Mouse (Mus musculus): ENCODE measurements around the gene Stx16.
A peak's percentile ranks its signal among the peaks of the same experiment; 100 is the strongest.

Gene Stx16

DNA sequence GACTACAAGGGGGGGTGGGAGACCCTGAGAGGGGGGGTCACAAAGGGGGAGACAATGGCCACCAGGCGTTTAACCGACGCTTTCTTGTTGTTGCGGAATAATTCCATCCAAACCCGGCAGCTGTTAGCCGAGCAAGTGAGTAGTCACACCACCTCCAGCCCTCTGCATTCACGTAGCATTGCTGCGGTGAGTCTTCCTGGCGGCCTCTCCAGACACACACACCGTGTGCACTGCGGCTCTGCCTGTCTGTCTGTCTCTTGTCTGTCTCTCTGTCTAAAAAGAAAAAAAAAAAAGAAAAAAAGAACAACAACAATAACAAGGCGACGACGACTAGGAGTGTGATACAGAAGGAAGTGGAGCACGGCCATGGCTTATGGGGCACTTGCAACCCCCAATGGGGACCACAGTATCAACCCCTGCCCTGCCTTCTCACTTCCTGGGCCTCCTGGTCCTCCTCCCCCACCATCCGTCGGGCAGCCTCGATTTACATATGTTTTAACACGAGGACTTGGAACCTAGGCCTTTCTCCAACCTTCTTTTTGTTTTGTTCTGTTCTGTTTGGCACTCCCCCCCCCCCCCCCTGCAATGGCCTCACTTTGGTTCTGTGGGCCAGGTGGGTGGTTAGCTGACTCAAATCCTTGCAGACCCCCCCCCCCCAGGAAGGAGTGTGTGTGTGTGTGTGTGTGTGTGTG is 1.0 kb downstream of the Stx16 start:
- DNase-seq = peak; percentile 5

DNA sequence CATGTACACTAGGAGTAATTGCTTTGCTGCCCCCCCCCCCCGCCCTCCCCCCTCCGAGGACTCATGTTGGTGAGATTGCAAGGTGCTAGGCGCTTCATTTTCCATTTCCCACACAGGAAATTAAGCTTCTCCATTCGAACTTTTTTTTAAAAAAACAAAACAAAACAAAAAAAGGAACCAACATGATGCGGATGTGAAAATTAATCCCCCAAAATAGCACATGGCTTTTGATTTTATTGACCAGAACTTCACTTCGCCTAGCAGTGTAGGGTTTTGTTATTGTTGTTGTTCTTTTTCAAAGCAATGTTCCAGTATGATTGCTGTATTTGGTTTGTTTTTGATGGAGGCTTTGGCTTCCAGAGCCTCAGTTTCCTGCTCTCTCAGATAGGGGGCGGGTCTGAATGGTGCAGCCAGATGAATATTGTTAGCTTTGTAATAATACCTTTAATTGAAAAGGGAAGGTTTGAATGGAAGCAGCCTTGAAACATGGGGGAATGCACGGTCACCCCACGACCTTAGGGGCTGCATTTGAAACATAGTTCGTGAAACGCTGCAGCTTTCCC is 1.7 kb downstream of the Stx16 start:
- DNase-seq = no peak

DNA sequence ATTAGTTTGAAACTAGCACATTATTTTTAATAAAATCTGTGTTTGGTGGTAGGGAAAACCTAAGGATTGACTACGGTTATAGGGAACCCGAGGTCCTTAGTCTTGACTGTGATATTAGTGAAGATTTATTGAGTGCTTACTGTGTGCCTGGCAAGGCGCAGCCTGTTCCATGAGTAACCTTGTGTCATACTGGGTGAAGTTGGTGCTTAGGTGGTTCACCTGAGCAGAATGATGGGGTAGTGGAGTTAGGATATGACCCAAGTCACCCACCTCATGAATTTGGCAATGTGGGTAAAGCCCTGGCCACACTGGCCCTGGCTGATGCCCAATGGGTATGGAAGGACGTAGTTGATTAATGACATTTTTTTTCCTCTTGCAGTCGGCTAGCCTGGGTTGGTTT is 5.7 kb downstream of the Stx16 start:
- no peak for DNase-seq

DNA sequence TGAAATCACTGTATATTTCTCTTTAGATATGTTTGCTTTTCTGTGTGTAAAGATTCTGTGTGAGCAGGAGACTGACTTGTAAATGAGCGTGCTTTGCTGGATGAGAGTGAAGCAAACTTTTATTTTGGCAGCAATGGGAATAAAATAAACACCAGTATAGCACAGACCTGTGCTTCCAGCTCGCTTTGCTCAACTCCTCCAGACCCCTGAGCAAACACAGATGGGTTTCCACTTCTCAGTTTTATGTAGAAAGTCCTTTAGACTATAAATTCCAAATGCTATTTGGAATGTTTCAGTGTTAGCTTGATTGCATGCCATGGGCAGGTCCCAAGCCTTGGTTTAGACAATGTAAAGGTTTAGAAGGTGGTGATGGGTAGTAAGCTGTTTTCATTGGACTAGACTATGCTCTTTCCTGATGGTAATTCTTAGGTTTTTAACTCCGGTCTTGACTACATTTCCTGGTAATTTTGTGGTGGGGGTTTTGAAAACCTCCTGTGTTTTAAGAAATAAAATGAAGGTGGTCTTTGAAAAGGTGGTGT is 6.3 kb downstream of the Stx16 start:
- no peak for DNase-seq

DNA sequence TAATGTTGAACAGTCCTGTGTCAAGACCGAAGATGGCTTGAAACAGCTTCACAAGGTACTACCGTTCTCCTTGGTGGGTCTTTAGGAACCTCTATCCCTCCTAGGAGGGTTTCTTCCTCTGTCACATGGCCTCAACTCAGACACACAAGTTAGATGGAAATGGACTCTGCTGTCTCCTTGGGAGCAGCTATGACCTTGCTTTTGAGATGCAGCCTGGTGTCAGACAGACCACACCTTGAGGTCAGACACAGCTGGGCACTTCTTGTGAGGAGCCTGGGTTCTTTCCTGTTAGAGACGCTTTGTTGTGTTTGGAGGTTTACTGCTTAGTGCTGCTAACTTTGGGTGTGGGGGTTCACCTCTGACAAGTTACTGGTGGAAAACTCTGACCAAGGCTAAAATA is 19.0 kb downstream of the Stx16 start:
- DNase-seq = no peak

DNA sequence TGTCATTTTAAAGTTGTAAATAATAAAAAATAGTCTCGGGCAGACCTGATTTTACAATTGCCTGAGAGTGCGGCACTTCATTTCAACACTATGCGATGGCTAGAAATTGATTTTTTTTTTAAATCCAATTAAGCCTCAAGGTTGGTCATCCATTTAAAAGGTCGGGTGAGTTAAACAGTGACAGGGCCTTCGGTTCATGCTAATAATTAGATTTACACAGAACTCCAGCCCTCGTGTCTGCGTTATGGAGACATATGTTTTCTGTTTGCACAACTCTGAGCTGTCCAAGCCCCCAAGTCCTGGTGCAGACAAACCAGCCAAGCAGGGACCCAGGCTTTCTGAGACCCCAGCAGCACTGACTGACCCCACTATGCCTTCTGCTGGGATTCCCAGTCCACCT is 26.3 kb downstream of the Stx16 start:
- no peak for DNase-seq

DNA sequence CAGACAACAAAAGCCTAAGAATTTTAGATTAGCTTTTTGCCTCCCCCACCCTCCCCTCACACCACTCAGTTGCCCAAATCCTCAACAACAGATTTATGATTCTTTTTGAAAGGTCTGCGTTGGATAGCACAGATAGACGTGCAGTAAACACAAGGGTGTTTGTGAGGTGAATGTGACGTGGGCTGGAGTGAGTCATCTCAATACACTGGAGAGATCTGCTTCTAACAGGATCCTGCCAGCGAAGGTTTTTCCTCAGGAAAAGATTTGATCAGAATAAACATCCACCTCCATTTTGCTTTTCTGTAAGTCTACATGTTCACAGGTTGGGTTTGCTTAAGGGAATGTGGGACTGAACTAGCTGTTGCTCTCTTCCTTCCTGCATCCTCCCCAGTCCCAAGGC is 27.4 kb downstream of the Stx16 start:
- no peak for DNase-seq

DNA sequence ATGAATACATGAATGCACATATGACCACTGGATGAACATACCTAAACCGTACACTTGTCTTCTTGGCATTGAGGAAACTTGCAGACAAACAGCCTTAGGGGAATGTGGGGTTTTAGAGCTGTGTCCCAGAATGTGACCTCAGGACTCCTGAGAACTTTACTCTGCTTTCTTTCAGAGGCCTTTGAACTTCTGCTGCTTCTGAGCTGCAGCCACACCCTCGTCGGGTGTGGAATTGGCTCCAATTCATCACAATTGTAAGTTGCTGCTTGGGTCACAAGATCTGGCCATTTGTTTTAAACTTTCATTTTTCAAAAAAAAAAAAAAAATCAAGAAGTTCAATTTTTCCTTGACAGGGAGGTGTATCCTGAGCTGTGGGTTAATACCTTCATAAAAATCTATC is 31.3 kb downstream of the Stx16 start:
- no peak for DNase-seq

DNA sequence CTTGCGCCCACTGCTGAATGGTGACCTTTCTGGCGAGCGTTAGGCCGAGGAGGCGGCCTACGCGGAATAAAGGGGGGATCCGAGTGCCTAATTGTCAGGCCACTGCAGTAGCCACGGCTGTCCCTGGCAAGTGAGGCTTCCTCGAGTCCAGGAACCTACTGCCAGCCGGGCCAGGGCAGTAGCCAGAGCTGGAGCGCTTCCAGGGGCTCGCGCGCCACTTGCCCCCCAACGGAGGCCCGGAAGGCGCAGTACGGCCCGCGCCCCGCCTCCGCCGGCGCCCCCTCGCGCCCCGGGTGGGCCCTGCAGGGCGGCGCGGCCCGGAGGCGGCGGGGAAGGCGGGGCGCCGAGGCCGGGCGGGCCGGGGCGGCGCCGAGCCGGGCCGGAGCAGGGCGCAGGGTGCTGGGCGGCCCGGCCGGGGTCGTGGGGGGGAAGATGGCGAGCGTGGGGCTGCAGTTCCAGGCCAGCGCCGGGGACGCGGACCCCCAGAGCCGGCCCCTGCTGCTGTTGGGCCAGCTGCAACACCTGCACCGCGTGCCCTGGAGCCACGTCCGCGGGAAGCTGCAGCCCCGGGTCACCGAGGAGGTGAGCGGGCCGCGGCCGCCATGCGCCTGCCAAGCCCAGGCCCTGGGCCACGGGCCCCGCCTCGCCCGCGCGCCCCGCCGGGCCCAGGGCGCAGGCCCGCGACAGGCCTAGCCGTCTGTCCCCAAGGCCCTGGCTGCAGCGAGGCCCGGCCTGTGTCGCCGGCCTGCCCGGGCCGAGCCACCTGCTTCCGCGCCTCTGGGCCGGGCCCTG is 34.1 kb downstream of the Stx16 start, which contains the start of gene Npepl1:
Gene Npepl1, plus strand, starts transcription at position 359 of the 792 bp plus-strand sequence.
- DNase-seq = peak; percentile 74

DNA sequence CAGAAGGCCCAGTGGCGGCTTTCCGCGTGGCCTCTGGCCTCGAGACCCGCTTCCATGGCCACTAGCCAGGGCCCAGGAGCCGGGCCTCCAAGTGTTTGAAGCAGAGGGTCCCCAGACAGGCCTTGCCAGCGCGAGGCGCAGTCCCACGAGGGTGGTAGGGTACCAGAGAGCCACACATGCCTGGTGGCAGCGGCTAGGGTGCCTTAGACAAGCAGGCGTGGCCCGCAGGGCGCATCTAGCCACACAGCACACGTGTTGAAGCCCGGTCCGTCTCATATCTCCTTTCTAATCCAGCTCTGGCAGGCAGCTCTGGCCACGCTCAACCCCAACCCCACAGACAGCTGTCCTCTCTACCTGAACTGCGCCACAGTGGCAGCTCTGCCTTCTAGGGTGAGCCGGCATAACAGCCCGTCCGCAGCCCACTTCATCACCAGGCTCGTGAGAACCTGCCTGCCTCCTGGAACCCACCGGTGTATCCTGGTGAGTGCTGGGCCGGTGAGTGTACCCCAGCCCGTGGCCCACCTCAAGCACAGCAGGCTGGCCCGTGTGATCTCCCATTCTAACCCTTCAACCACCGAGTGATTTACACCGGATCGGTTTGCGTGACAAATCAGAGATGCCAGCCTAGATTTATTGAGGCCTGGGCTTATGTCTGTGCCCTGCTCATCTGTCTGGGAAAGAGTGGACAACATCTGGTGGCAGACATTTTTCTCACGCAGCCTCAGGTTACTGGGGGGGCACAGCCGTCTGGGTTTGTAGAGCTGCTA is 34.9 kb downstream of the Stx16 start:
- peak; percentile 34 for DNase-seq

DNA sequence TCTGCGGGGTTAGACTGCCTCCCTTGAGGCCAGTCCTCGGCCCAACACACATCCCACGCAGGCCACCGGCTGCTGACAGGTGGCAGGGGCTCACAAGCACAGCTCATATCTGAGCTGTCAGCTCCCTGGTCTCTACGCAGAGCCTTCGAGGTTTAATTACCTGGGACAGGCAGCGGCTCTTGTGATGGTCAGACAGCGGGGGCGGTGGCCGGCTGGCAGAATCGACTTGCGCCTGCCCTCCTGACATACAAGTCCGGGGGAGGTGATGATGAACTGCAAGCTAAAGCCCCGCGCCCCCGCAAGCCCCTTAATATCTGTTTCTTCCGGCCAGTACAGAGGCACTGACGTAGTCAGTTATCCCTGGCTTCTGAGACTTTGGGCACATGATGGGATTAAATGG is 36.8 kb downstream of the Stx16 start:
- no peak for DNase-seq

DNA sequence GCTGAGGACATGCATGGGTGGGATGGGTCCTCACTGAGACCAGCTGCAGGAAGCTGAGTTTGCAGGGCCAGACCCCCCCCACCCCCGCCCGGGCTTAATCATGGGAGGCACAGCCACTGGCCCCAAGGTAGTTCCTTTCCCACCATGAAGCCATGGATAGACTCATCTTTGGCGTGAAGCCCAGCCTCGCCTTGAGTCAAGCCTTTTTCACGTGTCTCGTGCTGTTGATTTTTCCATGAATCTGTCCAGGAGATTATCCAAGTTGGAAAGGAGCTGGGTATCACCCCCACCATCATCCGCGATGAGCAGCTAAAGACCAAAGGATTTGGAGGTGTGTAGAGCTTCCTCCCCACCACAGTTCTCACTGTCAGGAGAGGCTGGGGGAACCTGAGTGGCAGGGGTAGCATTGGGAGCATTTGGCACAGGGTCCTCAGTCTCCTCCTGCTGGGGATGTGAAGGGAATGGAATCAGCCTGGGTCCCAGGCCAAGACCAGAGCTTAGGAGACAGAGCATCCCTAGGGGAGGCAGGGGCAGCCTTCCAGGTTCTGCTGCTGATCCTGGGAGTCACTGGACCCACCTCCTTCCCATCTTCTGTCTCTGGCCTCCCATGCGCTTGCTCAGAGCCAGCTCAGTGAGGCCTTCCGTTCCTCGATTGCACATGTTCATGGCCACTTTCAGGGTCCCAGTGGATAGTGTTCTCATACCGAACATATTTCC is 38.2 kb downstream of the Stx16 start:
- DNase-seq = no peak

DNA sequence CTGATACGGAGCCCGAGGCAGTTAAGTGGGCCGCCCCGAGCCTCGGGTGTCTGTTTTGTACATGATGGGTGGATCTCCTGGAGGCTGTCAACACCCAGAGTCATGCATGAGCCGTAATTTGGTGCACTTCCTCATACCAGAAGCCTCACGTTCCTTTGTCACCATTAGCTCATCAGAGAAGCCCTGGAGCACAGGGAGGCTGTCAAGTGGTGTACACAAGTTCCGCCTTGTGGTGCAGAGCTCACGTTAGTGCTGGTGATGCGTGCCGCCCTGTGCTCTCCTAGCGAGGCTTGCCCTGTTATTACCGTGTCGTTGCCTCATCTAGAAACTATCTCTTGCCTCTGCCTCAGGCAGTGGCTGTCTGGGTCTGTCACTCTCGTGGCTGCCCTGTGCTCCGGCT is 40.8 kb downstream of the Stx16 start:
- no peak for DNase-seq

DNA sequence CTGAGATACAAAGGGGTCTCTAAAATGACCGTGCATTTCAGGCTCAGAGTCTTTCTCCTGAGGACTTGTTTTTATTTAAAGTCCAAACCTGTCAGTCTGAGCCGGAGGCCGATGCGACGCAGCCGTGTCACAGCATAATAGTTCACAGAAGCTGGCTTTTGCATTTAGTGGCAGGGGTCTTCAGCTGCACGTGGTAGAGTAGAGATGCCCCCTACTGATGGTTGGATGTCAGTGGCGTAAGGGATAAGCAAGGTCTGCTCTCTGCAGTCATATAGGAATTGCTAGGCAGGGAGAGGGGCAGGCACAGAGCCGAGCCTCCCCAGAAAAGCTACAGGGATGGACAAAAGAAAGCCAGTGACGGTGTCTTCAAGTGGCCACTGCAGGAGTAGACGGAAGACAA is 42.0 kb downstream of the Stx16 start:
- no peak for DNase-seq

DNA sequence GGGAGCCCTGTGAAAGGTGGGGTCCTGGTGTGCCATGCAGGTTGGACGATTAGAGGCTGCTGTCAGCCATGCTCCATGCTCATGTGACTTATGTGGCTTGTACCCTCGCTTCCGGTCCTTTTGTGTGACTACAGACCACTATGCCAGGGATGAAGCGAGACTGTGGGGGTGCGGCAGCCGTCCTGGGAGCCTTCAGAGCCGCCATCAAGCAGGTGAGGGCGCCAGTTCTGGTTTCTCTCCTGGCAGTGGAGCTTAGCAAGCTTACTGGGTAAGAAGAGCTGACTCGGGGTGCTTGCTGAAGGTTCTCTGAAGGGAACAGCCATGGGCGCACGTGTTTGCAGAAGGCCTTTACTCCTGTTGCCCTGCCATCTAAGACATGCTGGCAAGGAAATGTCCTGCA is 43.2 kb downstream of the Stx16 start:
- no peak for DNase-seq

DNA sequence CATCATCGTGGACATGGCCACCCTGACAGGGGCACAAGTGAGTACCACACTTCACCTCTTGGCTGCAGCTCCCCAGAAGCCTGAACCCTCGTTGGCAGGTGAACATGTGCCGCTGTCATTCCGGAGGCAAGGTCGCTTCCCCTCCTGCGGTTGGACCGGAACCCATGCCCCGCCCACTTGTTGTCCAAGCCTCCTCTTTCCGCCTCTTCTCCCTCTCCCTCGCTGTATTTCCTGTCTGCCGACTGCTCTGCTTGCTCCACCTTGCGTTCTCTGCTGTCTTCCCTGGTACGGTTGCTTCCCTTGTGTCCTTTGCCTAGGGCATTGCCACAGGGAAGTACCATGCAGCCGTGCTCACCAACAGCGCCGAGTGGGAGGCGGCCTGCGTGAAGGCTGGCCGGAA is 44.5 kb downstream of the Stx16 start:
- DNase-seq = no peak

DNA sequence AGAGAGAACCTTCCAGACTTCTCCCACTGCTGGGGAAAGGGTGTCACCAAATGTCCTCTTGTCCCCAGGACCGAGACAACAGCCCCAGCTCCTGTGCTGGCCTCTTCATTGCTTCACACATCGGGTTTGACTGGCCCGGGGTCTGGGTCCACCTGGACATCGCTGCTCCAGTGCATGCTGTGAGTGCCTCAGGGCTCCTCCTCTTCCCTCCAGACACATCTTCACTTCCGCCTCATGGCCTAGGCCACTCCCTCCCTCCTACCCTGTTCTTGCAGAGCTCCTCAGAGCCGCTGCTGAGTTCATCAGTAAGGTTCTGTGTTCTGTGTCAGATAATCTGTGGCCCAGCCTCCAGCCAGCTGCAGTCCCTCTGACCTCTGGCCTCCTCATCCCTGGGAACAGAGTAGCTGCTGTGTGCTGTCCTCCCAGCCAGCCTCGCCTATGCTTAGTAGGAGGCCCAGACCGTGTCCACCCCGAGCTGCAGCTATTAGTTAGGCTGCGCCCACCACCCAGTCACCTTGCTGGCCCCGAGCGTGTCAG is 45.4 kb downstream of the Stx16 start:
- DNase-seq = no peak

DNA sequence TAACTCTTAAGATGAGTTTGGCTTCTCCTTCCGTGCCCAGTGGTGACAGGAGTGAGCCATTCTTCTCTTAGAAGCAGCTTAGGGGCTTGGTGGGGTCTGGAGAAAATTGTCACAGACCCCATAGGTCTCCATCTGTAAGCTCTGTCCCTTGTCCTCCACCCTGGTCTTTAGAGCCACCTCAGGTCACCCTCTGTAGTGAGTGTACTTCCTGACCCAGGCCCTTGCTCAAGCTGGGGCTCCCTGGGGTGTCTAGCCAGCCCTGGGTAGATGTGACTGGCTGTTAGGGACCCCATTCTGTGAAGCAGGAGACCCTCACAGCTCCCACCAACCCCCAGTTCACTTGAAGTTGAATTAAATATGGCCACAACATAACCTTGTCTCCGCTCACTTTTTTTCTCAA is 46.2 kb downstream of the Stx16 start:
- no peak for DNase-seq

DNA sequence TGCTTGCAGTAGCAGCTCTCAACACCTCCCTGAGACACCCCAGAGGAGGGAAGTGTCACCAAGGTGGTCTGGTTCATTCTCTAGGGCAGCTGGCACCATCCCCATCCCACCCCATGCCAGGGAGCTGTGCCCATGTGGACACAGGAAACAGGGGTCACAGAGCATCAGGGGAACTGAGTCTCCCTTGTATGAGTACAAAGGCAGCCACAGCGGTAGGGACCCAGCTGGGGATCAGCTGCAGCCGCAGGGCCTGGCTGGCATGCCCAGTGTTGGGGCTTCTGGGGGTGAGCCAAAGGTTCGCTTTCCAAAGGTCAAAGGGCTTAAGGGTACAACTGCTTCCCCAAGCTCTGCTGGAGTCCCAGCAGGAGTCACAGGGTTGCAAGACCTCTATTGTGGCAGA is 47.6 kb downstream of the Stx16 start:
- no peak for DNase-seq

DNA sequence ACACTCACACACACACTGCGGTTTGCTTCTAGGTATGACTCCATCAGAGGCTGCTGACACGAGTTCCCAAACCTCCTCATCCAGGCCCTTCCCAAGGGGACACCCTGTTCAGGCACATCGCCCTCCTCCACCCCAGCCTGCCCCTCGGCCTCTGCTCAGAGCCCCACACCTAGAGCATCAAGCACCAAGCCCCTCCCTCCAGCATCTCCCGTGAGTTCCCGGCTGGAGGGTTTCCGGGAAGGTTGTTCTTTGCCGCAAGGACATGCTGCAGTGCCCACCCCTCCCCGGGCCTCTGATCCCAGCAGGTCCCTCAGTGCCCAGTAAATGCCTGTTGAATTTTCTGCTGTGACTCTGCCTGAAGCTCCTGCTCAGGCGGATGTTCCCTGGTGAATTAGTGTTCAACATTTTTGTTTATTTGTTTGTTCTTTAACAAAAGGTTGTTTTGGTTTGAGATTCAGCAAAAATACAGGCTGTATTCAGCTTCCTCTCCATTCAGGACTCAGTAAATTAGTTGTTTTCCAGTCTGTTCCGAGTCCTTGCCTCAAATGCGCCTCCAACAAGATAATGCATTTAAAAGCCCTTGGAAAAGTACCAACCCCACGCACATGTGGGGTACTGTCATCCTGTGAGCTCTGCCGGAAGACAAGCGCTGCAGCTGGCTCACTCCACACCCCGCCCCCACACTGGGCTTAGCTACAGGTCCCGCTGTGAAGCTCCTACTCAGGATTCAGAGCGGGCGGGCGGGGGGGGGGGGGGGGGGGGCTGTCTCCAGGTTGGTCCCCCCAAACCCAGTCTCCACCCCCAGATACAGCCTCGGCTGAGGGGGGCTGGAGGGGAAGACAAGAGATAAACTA is 50.6 kb downstream of the Stx16 start:
- DNase-seq = peak; percentile 20

DNA sequence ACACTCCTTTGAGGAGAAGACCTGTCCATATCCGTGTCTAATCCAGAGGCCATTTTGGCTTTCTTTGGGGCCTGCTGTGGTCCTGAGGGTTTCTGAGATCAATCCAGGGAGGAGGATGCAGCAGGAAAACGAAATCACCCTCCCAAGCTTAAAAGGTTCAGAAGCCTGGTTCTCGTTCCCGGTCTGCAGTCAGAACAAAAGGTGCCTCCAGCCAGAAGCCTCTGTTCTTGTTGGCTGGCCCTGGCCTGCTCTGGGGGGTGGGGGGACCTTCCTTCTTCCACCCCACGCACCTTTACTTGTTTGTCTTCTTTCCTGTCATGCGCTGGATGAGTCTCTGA is 51.2 kb downstream of the Stx16 start:
- DNase-seq = no peak
